18 mouse cellular contexts compared by ENCODE assay signal in the genomic region with DNA sequence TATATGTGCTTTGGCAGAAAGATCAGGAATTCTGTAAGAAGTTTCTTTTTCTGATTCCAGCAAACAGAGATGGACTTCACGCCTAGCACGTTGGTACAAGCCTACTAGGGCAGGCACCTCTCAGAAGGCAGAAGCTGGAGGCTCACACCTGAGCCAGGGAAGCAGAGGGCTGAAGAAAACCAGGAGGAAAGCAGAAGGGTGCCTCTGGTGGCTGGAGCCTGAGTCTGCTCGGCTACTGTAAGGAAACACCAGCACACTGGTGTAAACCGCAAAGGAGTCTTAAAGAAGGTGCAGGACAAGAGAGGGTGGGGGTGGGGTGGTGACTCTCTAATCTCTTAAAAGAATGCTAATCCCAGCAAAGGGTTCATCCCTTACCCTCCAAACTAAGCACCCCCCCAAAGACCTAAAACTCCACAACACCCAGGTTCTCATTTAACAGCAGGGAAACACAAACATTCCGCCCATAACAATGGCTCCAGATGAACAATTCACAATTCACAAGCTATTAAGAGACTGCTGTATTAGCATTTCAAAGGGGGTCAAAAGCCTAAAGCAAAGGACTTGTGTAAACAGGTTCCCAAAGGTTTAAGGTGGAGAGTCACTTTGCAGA. TPM values are rescaled to one million over a fixed set of nuclear protein-coding genes. Genes with fewer than 3 reads are reported as not detected.
A peak's percentile ranks its signal among the peaks of the same experiment; 100 is the strongest.
DNase-seq lines count a peak whose midpoint lies in the region; ATAC-seq and TF ChIP-seq lines count a peak whose summit lies in the region.
"Had no signal": no experiment of that assay in that cellular context is flagged by ENCODE, and none has a peak within 500 bp of the region (broad histone marks: within the 10 kb centered on the region; RNA-seq: fewer than 3 reads in every experiment).

No protein-coding gene starts in this region.

- POLR2A ChIA-PET in Patski (lab: Charles Lee): no interaction called here

- H3K27me3 ChIP-seq in ES-Bruce4 (ENCODE audit: control insufficient read depth, insufficient read depth, low read length, poor library complexity, severe bottlenecking) (no peaks in the 10 kb centered on the region), Patski (no peaks in the 10 kb centered on the region)
- H3K27me3 ChIP-seq: forebrain, embryonic 12.5 days; liver, embryonic 13.5 days; neural tube, embryonic 15.5 days had no signal

- H3K4me1 ChIP-seq in ES-Bruce4 (ENCODE audit: control insufficient read depth, insufficient read depth, low read length): peaks cover 1% of the 10 kb centered on the region
- H3K4me1 ChIP-seq: forebrain, embryonic 12.5 days; liver, embryonic 13.5 days; neural tube, embryonic 15.5 days had no signal

- H3K4me3 ChIP-seq in layer of hippocampus, adult 2 months: no peak overlapping the region
- H3K4me3 ChIP-seq in ES-Bruce4 (ENCODE audit: low read depth, low read length): no peak overlapping the region
- H3K4me3 ChIP-seq: forebrain, embryonic 12.5 days; liver, embryonic 13.5 days; midbrain, embryonic 10.5 days; neural tube, embryonic 15.5 days had no signal

- TF ChIP-seq POLR2A in ES-Bruce4 (IDR thresholded peaks at IDR 0.05; ENCODE audit: insufficient read depth, low read length): no peak

- ATAC-seq in Patski: no peak
- peak; percentile 56 to 71; a peak in 2 of 4 replicates for ATAC-seq in hematopoietic stem cell, adult 5-6 weeks (replicated peaks in 1 of 2; ENCODE audit: insufficient read depth in 1 of 2, low FRiP score in 2 of 2, low TSS enrichment in 1 of 2, low read depth in 1 of 2, poor library complexity in 2 of 2, severe bottlenecking in 2 of 2)
- ATAC-seq: hindbrain, embryonic 16.5 days had no signal

- H3K9me3 ChIP-seq in ES-Bruce4 (replicated peaks; ENCODE audit: control insufficient read depth, insufficient read depth, low read length, poor library complexity, severe bottlenecking): no peaks in the 10 kb centered on the region
- H3K9me3 ChIP-seq: forebrain, embryonic 12.5 days; liver, embryonic 13.5 days; midbrain, embryonic 10.5 days; neural tube, embryonic 15.5 days had no signal

- DNase-seq in layer of hippocampus, adult 2 months (ENCODE audit: low spot score in 2 of 2): no peak
- DNase-seq in layer of hippocampus, adult 11-12 months (ENCODE audit: low spot score): no peak
- DNase-seq in Patski (ENCODE audit: low read depth, low spot score): no peak
- DNase-seq in kidney, adult 9 months: no peak
- DNase-seq in left cerebral cortex, postnatal 4 days: no peak
- DNase-seq: cerebellum, adult 11 months; cerebellum, postnatal 14 days; gastrocnemius, postnatal 25 days; heart, postnatal 14 days; liver, embryonic 13.5 days; lung, postnatal 14 days; right cerebral cortex, postnatal 25 days had no signal

- no peak overlapping the region for H3K9ac ChIP-seq in ES-Bruce4 (ENCODE audit: low read depth, poor library complexity, severe bottlenecking)
- H3K9ac ChIP-seq: forebrain, embryonic 12.5 days; liver, embryonic 13.5 days; neural tube, embryonic 15.5 days had no signal

- peaks cover 39% of the 10 kb centered on the region for H3K36me3 ChIP-seq in ES-Bruce4 (ENCODE audit: control insufficient read depth, insufficient read depth, low read length, poor library complexity, severe bottlenecking)

- no peak for TF ChIP-seq EP300 in ES-Bruce4 (IDR thresholded peaks at IDR 0.05; ENCODE audit: insufficient read depth, low read depth, low read length)

- in situ Hi-C loops in Patski (cut with MboI; ENCODE audit: low pct_unique_long_range_greater_than_20kb): no loop called here

- intact Hi-C loops in left cerebral cortex, postnatal 4 days (cut with DNase I): no loop called here

- TF ChIP-seq CTCF in layer of hippocampus, adult 2 months (conservative IDR thresholded peaks at IDR 0.05): peak; percentile 33; the same call in 1 of the 2 replicates
- TF ChIP-seq CTCF in ES-Bruce4 (IDR thresholded peaks at IDR 0.05; ENCODE audit: low read depth, low read length) (peak; percentile 66), Patski (IDR thresholded peaks at IDR 0.05) (peak; percentile 27)

- H3K27ac ChIP-seq in layer of hippocampus, adult 2 months: no peak overlapping the region
- H3K27ac ChIP-seq in ES-Bruce4 (ENCODE audit: insufficient read depth, low read length): 0 out of 2 replicates have a peak overlapping the region, but pooled peaks have one; percentile 17
- H3K27ac ChIP-seq: forebrain, embryonic 12.5 days; liver, embryonic 13.5 days; midbrain, embryonic 10.5 days; neural tube, embryonic 15.5 days had no signal

- CTCF ChIA-PET in Patski (lab: Charles Lee): interaction anchor here (0.8 to 1.5 kb wide), 5 partner anchors 11 to 98 kb away, joined by 3 to 5 read pairs (median 4); no protein-coding TSS in a partner anchor

RNA-seq across cellular contexts. Expression of a gene that starts 7.0 kb away (rescaled TPM):
- total RNA-seq in layer of hippocampus, adult 2 months (2021): 10 to 100 TPM; 90.5 to 96.3 TPM
- polyA plus RNA-seq in ES-Bruce4 (2011; ENCODE audit: insufficient read depth, insufficient read length, low read depth, missing spikeins): 72.7 and 87.5 TPM in 2 replicates
- 18.6 TPM for polyA plus RNA-seq in Patski (2021)
- 9.3 and 11.3 TPM in 2 replicates for total RNA-seq in hematopoietic stem cell, adult 5-6 weeks (2017)
- 100 to 1,000 TPM; 146 to 147 TPM for total RNA-seq in left cerebral cortex, postnatal 4 days (2021)

RNA-seq across cellular contexts. Expression of a gene that starts 16.3 kb away (rescaled TPM):
- 10 to 100 TPM; 29.4 to 34.4 TPM for total RNA-seq in layer of hippocampus, adult 2 months (2021)
- polyA plus RNA-seq in ES-Bruce4 (2011; ENCODE audit: insufficient read depth, insufficient read length, low read depth, missing spikeins) (58.3 and 67.8 TPM in 2 replicates), Patski (2021) (70.8 TPM)
- total RNA-seq in hematopoietic stem cell, adult 5-6 weeks (2017): 54.6 and 68.7 TPM in 2 replicates
- 10 to 100 TPM; 28.5 to 33.7 TPM for total RNA-seq in left cerebral cortex, postnatal 4 days (2021)

RNA-seq across cellular contexts. Expression of a gene that starts 16.5 kb away (rescaled TPM):
- total RNA-seq in layer of hippocampus, adult 2 months (2021): 10 to 100 TPM; 56.9 to 69.9 TPM
- polyA plus RNA-seq in ES-Bruce4 (2011; ENCODE audit: insufficient read depth, insufficient read length, low read depth, missing spikeins) (54.7 and 64.7 TPM in 2 replicates), Patski (2021) (15.8 TPM)
- 52.0 and 66.1 TPM in 2 replicates for total RNA-seq in hematopoietic stem cell, adult 5-6 weeks (2017)
- 10 to 100 TPM; 29.7 to 41.5 TPM for total RNA-seq in left cerebral cortex, postnatal 4 days (2021)

RNA-seq across cellular contexts. Expression of a gene that starts 16.5 kb away (rescaled TPM):
- total RNA-seq in layer of hippocampus, adult 2 months (2021): 10 to 100 TPM; 20.7 to 20.9 TPM
- 3.2 and 3.4 TPM in 2 replicates for polyA plus RNA-seq in ES-Bruce4 (2011; ENCODE audit: insufficient read depth, insufficient read length, low read depth, missing spikeins)
- 10.3 TPM for polyA plus RNA-seq in Patski (2021)
- 2.5 and 5.1 TPM in 2 replicates for total RNA-seq in hematopoietic stem cell, adult 5-6 weeks (2017)
- 10 to 100 TPM; 15.5 to 17.7 TPM for total RNA-seq in left cerebral cortex, postnatal 4 days (2021)
